Mouse (Mus musculus) right cerebral cortex, postnatal 4 days (tissue): ENCODE results near the gene Slc2a1.

Experiments
- DNase-seq: peaks from one replicate; pipeline ENCODE4 v3.0.0-alpha.2; 2022

The Slc2a1 gene

DNA sequence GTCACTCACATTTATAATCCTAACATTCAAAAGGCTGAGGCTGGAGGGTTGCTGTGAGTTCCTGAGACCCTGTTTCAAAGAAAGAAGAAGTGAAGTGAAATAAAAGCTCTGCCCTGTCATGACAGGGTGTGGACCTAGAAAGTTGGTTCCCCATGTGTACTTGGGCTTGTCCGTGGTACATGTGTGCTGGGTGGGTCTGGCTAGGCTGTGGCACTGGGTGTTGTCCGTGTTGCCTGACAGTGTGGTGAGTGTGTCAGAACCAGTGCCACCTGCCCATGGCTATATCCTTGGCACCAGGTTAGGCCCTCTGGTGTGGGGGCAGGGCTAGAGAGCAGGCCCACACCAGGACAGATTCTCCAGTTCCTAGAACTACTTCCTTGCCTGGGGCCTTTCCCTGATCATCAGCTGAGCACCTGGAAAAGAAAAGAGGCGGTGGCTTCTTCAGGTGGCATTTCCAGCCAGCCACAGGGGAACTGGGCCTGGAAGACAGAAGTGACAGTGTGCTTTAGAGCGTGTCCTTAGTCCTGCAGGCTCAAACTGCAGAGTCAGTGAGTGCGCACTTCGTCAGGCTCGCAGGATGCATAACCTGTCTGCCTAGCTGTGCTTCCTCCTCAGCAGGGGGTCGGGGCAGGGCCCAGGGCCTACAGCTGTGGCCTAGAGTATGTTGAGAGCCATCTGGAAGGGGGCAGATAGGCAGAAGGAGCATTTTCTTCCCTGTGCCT is 22.8 kb downstream of the Slc2a1 start:
- DNase-seq: no peak

DNA sequence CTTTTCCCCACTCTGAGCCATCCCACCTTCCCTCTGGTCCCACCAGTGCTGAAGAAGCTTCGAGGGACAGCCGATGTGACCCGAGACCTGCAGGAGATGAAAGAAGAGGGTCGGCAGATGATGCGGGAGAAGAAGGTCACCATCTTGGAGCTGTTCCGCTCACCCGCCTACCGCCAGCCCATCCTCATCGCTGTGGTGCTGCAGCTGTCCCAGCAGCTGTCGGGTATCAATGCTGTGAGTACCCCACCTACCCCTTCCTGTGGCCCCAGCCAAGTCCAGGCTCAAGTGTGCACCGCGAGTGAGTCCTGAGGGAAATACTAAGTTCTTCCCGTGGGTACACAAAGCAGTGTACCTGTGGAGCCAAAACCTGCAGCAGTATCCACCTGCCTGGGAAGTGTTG is 24.8 kb downstream of the Slc2a1 start:
- no peak for DNase-seq

DNA sequence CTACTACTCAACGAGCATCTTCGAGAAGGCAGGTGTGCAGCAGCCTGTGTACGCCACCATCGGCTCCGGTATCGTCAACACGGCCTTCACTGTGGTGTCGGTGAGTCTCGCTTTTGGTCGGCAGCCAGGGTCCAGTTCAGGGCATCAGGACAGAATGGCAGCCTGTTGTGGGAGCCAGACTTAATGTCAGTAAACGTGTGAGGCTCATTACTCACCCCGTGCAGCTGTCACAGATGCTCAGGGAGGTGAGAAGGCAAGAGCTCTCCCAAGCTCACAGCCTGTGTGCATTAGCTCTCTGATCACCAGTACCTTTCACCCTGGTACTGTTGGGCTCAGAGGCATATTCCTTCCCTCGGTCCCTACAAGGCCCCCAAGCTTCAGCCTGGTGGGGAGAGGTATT is 25.3 kb downstream of the Slc2a1 start:
- no peak for DNase-seq

DNA sequence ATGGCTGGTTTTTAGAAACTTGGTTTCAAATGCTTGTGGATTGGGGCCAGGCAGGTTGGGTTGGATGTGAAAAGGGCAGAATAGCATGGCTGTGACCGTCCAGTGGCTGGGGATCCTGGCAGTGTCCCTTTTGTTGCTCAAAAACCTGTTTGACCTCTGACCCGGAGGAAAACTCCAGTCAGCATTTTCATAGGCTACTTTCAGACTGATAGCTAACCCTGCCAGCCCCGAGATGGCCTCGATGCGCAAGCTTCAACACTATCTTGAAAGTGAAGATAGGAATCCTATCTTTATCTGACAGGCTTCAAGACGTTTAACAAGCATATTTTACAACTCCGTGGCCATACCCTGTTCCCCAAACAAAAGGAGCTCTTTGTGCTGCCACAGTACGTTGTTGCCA is 28.8 kb downstream of the Slc2a1 start:
- DNase-seq: no peak

DNA sequence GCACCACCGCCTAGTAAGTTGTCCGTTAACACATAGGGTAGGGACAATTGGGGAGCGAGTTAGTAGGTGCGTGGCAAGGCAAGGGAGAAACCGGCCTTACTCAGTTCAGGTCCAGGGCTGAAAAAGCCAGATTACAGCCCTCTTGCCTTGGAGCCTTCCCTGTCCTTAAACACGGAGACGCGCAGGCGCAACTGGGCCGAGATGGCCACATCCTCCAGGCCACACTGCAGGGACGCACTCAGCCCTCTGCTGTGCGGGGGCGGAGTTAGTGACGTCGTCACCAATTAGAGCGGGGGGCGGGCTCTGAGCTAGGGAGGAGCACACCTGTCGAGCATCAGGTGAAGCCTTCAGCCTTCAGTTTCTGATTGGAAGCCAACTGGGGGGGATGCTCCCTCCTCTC is 29.7 kb downstream of the Slc2a1 start:
- peak; percentile 74 for DNase-seq

DNA sequence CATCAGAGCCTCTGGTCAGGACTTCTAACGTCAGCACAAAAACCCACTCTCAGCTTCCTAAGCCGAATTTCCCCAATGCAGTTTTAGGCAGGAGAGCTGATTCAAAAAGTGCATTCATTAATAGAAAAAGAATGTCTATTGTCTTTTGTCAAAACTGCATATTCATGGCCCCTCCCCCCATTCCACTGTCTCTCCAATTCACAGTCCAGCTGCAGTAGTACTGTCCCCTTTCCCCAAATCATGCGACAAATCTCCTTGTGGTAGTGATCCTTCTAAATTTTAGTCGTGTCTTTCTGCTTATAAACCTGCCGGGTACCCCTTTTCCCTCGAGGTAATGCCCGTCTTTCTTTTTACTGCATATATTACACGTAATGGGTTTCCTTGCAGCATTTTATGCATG is 30.3 kb downstream of the Slc2a1 start:
- DNase-seq: no peak

DNA sequence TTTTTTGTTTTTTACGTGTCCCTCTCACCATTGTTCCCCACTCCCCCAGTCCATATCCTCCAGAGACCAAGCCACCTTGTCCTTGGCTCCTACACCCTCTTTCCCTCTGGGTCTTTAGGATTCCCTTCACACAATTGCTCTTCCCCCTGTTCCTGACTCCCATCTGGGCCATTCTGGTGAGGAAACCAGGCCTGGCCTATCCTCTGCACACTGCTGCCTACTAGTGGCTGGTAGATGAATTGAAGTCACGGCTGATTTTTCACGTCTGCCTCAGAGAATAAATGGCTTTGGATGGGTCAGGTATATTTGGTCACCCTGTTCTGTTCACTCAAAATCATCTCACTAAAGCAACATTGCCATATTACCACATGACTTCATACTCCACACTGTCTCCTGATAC is 31.6 kb downstream of the Slc2a1 start:
- DNase-seq: no peak

DNA sequence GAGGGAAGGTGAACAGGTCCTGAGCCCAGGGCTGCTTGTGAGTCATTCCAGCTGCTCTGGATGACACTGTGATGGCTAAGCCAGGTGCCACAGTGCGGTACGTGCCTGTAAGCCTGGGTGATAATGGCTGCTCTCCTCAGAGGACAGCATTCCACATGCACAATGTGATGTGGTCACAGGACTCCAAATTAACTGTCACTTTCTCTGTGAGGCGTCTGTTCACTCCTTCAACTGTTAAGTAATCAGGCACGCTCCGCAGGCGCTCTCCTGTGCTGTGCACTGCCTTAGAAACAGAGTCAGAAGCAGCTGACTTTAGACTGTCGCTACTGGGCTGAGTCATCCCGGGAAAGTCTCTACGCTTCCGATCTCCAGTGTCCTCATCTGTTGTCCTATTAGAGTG is 32.7 kb downstream of the Slc2a1 start:
- DNase-seq: no peak

DNA sequence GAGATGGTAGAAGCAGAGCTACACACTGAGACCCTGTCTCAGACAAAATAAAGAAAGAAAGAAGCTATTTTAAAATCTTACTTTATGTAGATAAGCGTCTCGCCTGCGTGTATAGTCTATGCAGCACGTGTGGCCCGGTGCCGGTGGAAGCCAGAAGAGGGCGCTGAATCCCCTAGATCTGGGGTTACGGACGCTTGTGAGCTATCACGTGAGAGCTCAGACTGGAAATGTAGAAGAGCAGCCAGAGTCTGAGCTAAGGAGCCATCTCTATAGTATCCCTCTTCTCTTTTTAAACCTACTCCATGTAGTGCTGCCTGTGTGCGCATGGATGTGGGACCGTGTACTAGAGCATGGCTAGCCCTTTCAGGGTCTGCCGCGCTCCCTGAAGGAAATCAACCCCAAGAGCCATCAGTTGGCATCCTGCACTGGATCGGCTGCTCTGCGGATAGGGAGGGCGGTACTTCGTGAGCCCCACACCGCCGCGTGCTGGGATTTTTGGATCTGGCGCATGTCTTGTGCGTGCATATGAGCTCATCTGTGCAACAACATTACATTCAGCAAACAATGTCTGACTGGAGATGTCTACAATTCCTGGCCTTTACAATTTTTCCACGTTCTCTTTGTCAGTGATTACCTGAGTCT is 33.8 kb downstream of the Slc2a1 start:
- DNase-seq: peak; percentile 78

DNA sequence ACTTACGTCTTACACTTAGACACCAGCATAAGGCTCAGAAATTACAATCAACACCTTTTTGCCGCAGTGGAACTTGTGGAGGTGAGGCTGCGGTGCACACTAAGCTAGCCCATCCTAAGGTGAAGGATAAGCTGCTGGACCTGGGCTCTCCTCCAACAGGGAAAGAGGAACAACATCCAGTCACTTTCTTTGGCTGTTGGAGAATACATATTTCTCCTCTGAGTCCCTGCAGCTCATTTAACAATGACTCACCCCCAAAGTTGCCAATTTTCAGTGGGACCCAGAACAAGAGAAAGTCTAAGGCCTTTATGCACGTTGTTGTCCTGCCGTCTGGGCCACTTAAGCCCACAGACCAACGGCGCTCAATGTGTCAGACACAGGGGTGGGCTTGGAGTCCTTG is 38.3 kb downstream of the Slc2a1 start:
- DNase-seq: no peak

DNA sequence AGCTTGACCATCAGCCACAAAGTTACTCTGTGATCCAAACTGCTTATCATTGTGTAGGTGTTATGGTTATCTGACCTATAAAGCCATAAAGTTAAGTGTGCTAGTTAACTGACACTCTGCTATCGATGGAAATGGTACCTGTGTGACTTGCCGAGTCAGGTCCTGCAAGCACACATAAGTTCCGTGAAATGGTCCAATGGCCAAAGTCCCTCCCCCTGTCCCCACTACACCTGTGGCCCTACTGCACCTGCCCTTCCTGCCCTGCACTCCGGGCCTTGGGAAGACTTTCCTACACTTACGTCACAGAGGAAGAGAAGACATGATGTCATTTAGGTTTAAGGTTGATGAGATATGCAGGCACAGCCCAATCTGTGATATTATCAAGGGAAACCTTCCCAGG is 38.8 kb downstream of the Slc2a1 start:
- DNase-seq: no peak

DNA sequence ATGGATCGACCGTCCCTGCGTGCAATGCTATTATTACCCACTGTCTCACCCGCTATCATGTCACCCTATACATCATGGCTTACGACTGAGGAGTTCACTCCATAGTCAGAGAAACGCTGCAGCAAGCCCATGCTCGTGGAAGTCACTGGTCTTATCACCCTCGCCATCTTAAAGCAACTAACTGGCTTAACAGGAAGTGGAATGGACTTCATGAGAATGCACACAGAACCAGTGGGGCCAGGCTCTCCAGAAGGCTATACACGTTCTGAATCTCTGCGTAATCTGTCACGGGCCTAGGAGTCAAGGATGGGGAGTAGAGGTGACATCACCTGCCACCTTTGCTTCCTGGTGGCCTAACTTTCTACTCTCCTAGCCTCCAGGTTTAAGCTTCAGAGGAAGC is 40.2 kb downstream of the Slc2a1 start:
- DNase-seq: no peak

DNA sequence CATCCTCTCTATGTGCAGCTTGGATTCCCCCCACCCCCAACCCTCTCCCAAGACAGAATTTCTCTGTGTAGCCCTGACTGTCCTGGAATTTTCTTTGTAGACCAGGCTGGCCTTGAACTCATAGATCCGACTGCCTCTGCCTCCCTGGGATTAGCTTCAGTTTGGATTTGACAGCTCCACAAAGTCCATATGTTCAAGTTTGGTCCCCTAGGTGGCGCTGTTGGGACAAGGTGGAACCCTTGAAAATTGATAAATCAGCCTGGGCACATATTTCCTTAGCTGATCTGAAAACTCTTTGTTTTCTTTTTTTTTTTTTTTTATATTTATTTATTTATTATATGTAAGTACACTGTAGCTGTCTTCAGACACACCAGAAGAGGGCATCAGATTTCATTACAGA is 48.7 kb downstream of the Slc2a1 start:
- peak; percentile 71 for DNase-seq

DNA sequence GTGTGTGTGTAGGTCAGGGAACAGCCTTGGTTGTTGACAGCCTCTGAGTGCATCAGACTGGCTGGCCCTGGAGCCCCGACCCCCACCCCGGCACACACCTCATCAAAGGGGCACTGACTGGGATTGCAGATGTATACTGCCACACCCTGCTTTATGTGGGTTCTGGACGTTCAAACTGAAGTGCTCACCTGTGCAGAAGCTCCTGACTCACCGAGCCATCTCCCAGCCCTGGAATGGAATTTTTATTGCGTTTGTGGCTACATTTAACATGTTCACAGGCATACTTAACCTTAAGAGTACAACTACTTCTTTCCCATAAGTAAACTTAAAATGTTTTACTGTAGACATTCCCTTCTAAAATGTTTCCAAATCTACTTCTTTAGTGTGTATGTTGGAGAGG is 49.4 kb downstream of the Slc2a1 start:
- no peak for DNase-seq

DNA sequence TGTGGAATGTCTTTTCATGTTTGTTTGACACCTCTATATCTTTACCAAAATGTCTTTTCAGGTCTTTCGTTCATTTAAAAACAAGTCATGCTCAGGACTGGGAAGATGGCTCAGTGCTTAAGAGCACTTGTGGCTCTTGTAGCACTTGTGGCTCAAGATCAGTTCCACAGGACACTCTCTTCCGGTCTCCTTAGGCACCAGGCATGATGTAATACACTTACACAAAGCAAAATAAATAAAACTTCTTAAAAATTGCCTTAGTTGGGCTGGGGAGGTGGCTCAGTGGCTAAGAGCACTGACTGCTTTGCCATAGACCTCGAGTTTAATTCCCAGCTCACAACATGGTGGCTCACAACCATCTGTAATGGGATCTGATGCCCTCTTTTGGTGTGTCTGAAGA is 52.8 kb downstream of the Slc2a1 start:
- DNase-seq: no peak

DNA sequence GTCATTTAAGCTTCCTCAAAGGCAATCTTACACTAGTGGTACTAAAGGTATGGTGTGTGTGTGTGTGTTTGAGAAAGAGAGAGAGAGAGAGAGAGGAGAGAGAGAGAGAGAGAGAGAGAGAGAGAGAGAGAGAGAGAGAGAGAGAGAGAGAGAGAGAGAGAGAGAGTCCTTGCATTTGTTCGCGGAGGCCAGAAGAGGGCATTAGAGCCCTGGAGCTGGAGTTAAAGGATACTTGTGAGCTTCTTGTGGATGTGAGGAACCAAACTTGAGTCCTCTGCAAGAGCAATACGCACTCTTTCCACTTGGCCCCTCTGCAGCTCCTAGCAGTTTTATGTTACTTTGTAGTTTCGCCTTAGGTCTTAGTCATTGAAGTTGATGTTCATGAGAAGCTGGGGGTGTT is 54.5 kb downstream of the Slc2a1 start:
- DNase-seq: no peak

DNA sequence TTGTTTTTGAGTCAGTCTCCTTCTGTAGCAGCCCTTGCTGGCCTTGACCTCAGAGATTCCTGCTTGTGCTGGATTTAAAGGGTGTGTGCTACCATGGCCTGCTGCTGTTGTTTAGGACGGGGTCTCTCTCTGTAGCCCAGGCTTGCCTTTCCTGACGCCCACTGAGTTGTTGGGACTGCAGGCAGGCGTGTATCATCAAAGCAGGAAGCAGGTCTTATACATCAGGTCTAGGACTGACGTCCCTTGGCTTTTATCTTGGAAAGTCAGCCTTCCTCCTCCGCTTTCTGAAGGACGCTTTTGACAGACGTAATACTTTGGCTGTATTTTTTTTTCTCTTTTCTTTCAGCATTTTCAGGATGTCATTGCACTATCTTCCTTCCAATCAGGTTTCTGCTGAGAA is 57.4 kb downstream of the Slc2a1 start:
- DNase-seq: no peak

DNA sequence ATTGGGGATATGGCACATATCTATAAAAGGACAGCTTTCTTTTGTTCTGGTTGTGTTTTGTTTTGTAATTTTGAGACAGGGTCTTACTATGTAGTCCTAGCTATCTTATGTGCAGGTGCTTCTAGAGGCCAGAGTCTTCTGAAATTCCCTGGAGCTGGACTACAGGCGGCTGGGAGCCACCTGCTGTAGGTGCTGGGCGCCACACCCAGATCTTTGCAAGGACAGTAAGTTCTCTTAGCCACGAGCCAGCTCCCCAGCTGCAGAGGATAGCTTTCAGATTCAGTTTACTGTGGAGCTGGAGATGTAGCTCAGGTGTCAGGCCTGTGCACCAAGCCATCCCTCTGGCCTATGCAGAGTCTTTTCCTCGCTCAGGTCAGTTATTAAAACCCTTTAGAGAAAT is 58.6 kb downstream of the Slc2a1 start:
- DNase-seq: no peak

DNA sequence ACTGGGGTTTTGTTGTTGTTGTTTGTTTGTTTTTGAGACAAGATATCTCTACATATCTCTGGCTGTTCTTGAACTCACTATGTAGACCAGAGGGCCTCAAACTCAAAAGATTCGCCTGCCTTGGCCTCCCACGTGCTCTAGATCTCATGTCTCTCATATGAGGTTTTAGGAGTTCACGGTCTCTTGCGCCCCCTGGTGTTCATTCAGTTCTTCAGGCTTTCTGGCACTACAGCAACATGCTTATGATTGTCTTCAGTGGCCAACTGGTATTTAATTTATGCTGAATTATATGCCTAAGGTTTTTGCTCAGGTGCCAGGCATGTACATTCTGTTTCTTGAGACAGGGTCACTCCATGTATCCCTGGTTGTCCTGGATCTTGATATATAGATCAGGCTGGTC is 59.2 kb downstream of the Slc2a1 start:
- DNase-seq: peak; percentile 88

DNA sequence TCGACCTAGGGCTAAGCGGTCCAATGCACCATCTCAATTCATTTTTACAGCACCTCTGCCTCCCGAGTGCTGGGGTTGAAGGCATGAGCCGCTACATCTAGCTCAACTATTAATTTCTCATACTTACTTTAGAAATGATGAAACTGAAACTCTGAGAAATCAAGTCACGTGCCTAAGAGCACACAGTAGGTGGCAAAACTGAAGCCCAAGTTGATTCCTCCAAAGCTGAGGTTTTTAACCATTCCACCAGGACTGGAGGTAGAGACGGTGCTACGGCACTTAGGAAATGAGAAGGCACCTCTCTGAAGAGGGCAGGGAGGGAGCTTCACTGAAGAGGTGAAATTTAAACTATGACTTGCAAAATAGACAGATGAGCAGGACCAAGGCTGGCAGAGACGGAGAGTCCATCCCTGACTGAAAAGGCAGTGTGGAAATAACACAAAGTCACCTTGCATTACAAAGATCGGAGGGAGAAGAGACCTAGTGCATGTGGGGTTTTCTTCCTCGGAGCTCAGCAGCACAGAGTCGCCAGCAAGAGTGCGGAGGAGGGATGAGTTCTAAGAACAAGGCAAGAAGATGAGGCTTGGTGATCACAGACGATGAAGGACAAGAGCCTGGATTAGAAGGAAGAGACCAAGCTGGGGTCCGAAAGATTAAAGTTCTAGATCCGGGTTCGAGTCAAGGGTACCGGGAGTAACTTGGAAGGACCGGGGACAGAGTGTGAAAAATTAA is 64.6 kb downstream of the Slc2a1 start:
- DNase-seq: no peak

DNA sequence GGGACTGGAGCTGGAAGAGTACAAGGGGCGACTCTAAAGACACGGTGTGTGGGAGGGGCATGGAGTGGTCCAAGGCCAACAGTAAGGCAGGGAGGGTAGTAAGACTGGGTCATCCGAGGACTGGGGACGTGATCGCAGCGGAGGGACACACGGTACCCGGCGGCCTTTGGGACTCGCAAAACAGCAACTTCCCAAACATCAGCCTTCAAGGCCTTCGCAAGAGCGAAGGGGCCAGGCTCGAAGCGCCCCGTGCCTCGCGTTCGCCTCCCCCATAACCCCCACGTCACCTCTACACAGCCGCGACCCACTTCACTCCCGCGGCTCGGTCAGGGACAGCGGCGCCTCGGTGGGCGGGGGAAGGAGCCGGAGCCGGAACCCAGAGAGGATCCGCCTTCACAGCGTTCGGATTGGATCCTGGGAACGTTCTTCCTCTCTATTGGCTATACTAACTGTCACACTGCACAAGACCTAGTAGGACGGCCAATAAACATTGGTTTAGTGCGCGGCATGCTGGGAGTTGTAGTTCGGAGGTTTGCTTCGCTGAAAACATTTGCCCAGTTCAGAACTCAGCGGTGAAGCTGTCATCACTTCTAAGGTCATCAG is 65.4 kb downstream of the Slc2a1 start, which contains the start of gene Zfp691:
Zfp691 (minus strand) TSS at position 345 of the 603 bp plus-strand sequence.
- DNase-seq: peak; percentile 84

DNA sequence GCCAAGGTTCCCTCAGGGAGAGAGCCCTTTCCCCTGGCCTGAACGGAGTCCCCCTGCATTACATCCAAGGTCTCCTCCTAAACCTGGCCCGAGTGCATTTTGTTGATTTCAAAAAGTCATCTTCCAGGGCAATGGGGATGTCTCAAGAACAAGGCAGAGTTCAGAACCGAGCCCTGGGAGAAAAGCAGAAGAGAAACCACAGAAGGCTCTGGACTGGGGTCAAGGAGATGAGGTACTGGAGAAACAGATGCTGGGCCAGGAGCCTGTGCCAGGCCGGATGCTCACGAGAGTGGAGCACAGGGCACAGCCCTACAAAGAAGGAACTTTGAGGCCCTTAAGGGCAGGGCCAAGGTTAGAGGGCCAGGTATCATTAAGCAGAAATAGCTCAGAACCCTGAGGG is 69.2 kb downstream of the Slc2a1 start:
- no peak for DNase-seq

DNA sequence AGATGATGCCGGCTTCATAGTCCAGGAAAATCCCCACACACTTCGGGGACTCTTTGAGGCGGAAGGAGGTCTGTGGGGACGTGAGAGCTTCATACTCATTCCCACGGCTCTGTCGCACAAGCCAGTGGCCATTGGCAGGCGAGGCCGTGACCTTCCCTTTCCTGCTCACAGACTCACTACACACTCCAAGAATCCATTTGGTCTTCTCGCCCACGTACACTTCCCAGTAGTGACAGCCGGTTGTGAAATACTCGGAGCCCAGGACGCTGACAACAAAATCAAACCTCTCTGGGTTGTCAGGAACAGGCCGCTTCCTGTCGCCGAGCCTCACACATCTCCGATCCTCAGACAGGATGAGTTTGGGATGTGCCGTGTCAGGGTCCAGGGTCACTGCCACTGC is 69.8 kb downstream of the Slc2a1 start:
- DNase-seq: no peak
